Mouse (Mus musculus) liver, adult 2 months (tissue): ENCODE measurements around the gene Oas3.

ENCODE experiments used
- CTCF ChIP-seq: fragments of 200-500 bp; IDR thresholded peaks from 2 replicates; pipeline ENCODE4 v1.5.1; 2011; ENCODE audit warnings: low read depth, low read length, control low read depth
- POLR2A ChIP-seq: fragments of 200-500 bp; IDR thresholded peaks from 2 replicates; pipeline ENCODE4 v1.6.1; 2011; ENCODE audit warnings: low read length, control low read depth; ENCODE audit not compliant: insufficient read depth; ENCODE audit errors: extremely low read depth

- no peak for TF ChIP-seq POLR2A
- no peak for TF ChIP-seq CTCF
Observed at GRCm38 (mm10) chr5:120809171-120809570, 31.7 kb upstream of the Oas3 start.
